Comparison of ENCODE assay signal across 8 mouse cellular contexts in the genomic region with DNA sequence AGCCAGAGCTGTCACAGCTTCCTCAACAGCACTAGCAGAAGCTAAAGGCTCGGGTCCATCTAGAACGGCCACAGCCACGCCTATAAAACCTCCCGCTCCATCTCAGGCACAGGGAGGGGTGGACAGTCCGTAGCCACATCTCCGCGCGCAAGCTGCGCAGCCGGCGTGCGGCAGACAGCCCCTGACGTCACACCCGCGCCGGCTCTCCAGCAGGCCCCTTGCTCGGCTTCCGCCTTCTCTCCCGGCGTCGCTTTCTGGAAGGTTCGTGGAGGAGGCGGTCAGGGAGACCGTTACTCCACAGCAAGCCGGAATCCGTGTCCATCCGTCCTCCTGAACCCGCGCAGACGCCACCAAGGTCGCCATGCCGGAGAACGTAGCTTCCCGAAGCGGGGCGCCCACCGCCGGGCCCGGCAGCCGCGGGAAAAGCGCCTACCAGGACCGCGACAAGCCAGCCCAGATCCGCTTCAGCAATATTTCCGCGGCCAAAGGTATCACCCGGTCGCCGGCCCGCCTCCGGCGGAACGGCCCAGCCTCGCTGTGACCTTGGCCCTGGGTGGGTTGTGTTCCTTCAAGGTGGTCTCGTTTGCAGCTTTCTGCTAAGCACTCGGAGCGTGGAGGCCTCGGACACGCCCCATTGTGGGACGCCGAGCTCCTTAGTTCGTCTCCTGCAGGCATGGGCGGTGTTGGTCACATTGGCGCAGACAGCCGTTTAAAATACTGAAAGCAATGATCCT. TPM values are rescaled to one million over a fixed set of nuclear protein-coding genes. Genes with fewer than 3 reads are reported as not detected.
DNase-seq lines count a peak whose midpoint lies in the region; ATAC-seq lines count a peak whose summit lies in the region.

A gene (plus strand): TSS at position 127 of the 734 bp plus-strand sequence.

- H3K27me3 ChIP-seq in hindbrain, embryonic 10.5 days (ENCODE audit: insufficient read depth, poor library complexity, severe bottlenecking), result no peaks in the 10 kb centered on the region

- WGBS in hindbrain, embryonic 10.5 days, result under 1% methylated on average over 66 of the region's 66 CpGs

- H3K4me1 ChIP-seq in hindbrain, embryonic 10.5 days (replicated peaks), result peaks cover 15% of the 10 kb centered on the region

- no peaks in the 10 kb centered on the region for H3K9me3 ChIP-seq in hindbrain, embryonic 10.5 days

- DNase-seq in MEL-GATA-1-ER (ENCODE audit: extremely low read depth, low read depth), result peak; percentile 85
- DNase-seq in cerebellum, adult 8-10 months, result peak; percentile 88
- peak; percentile 93 for DNase-seq in hindbrain, embryonic 10.5 days (ENCODE audit: low spot score)
- DNase-seq in layer of hippocampus, postnatal 10 days (ENCODE audit: low spot score in 2 of 2), result peak; percentile 85 to 91
- DNase-seq in lung, postnatal 10 days, result peak; percentile 96
- DNase-seq in ovary, postnatal 36 days (ENCODE audit: low spot score), result peak; percentile 94
- peak; percentile 85 for DNase-seq in thymus, postnatal 25 days

- peaks cover 29% of the 10 kb centered on the region for H3K36me3 ChIP-seq in hindbrain, embryonic 10.5 days

- peak within 1 kb of the TSS; percentile 93 for H3K4me3 ChIP-seq in hindbrain, embryonic 10.5 days

- H3K27ac ChIP-seq in hindbrain, embryonic 10.5 days, result peak within 1 kb of the TSS; percentile 98

- peak; percentile 99 for ATAC-seq in frontal cortex, adult (ENCODE audit: low TSS enrichment)

RNA-seq across cellular contexts. Expression of the gene that starts here (rescaled TPM):
- 387 and 408 TPM in 2 replicates for polyA plus RNA-seq in hindbrain, embryonic 10.5 days (2016; fragmentation: Nextera tagmentation; extraction: Ambion mirVana)
- 100 to 1,000 TPM; 139 to 143 TPM for total RNA-seq in layer of hippocampus, postnatal 10 days (2021)

Comparison
In these comparisons a context has a peak if more than half of its experiments do, and no peak if none do; other contexts are left out.
1. Peak in every context shown above with its lines: DNase-seq, ATAC-seq, H3K4me3 ChIP-seq and H3K27ac ChIP-seq.